Mouse (Mus musculus) thymus, adult 2 months (tissue): Measurements from ENCODE around the gene Ubl5.

Experiments used
- CTCF ChIP-seq: fragments of 200-500 bp; IDR thresholded peaks from 2 replicates; pipeline ENCODE4 v1.5.1; 2012; ENCODE audit warnings: mild to moderate bottlenecking, control low read depth, low read length, moderate library complexity, borderline replicate concordance; ENCODE audit not compliant: control insufficient read depth, poor library complexity, insufficient read depth; ENCODE audit errors: extremely low read depth
- POLR2A ChIP-seq: fragments of 200-500 bp; IDR thresholded peaks from 2 replicates; pipeline ENCODE4 v1.6.1; 2012; ENCODE audit warnings: mild to moderate bottlenecking, low read length, control low read depth, moderate library complexity; ENCODE audit not compliant: control insufficient read depth, poor library complexity, insufficient read depth; ENCODE audit errors: extremely low read depth

GRCm38 (mm10) chr9:20664982-20665637, 22.4 kb downstream of the Ubl5 start:
- TF ChIP-seq POLR2A: no peak
- no peak for TF ChIP-seq CTCF
